ENCODE assay signal across 9 mouse cellular contexts in the genomic region with DNA sequence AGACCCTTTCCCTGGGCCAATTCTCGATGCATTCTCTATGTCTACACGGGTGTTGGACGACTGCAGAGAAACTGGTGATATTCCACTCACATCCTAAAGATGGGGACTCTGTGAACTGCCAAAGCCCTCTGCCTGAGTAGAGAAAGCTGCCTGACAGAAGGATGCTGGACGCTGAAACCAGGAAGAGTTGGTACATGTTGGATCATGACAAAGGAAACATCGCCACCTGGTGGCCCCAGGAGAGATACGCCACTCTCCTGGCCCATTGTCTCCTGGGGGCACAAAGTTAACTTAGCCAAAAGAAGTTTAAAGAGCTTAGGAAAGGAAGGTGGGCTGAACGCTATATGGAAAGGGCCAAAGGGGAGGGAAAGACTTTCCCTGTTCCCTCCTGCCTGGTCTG.
DNase-seq lines count a peak whose midpoint lies in the region; ATAC-seq and TF ChIP-seq lines count a peak whose summit lies in the region.
"Had no signal": no experiment of that assay in that cellular context is flagged by ENCODE, and none has a peak within 500 bp of the region (broad histone marks: within the 10 kb centered on the region; RNA-seq: fewer than 3 reads in every experiment).

No protein-coding gene starts in this region.

- H3K27ac ChIP-seq in hindbrain, embryonic 11.5 days (ENCODE audit: low read depth, low read length) = no peak overlapping the region
- H3K27ac ChIP-seq in hindbrain, embryonic 13.5 days = no peak overlapping the region
- H3K27ac ChIP-seq in intestine, embryonic 14.5 days (ENCODE audit: low read depth) = no peak overlapping the region
- H3K27ac ChIP-seq in stomach, postnatal 0 days (replicated peaks) = no peak overlapping the region
- H3K27ac ChIP-seq: neural tube, embryonic 12.5 days had no signal

- 0 out of 2 replicates have a peak, but pooled peaks cover 2% of the 10 kb centered on the region for H3K4me1 ChIP-seq in hindbrain, embryonic 11.5 days (replicated peaks; ENCODE audit: control insufficient read depth, insufficient read depth, low read length)
- H3K4me1 ChIP-seq in hindbrain, embryonic 13.5 days (replicated peaks) = peaks cover 13% of the 10 kb centered on the region
- 0 out of 2 replicates have a peak, but pooled peaks cover 3% of the 10 kb centered on the region for H3K4me1 ChIP-seq in intestine, embryonic 14.5 days (replicated peaks; ENCODE audit: control insufficient read depth, insufficient read depth, low read length)
- no peaks in the 10 kb centered on the region for H3K4me1 ChIP-seq in stomach, postnatal 0 days (replicated peaks; ENCODE audit: control insufficient read depth, insufficient read depth)

- H3K4me2 ChIP-seq in hindbrain, embryonic 11.5 days (replicated peaks; ENCODE audit: low read depth, low read length) = no peak overlapping the region
- no peak overlapping the region for H3K4me2 ChIP-seq in hindbrain, embryonic 13.5 days
- H3K4me2 ChIP-seq in intestine, embryonic 14.5 days (ENCODE audit: low read length) = no peak overlapping the region
- no peak overlapping the region for H3K4me2 ChIP-seq in stomach, postnatal 0 days (replicated peaks; ENCODE audit: low read depth)
- H3K4me2 ChIP-seq: neural tube, embryonic 12.5 days had no signal

- no peaks in the 10 kb centered on the region for H3K27me3 ChIP-seq in hindbrain, embryonic 11.5 days (ENCODE audit: control insufficient read depth, insufficient read depth, low read length)
- H3K27me3 ChIP-seq in hindbrain, embryonic 13.5 days = peaks cover 35% of the 10 kb centered on the region
- no peaks in the 10 kb centered on the region for H3K27me3 ChIP-seq in intestine, embryonic 14.5 days (replicated peaks; ENCODE audit: control insufficient read depth, insufficient read depth, low read length)
- no peaks in the 10 kb centered on the region for H3K27me3 ChIP-seq in stomach, postnatal 0 days (ENCODE audit: control insufficient read depth, insufficient read depth, low read length)
- H3K27me3 ChIP-seq: neural tube, embryonic 12.5 days had no signal

- H3K4me3 ChIP-seq in hindbrain, embryonic 11.5 days (ENCODE audit: low read depth, low read length) = no peak overlapping the region
- no peak overlapping the region for H3K4me3 ChIP-seq in hindbrain, embryonic 13.5 days
- H3K4me3 ChIP-seq in intestine, embryonic 14.5 days (ENCODE audit: low read depth, low read length) = no peak overlapping the region
- no peak overlapping the region for H3K4me3 ChIP-seq in stomach, postnatal 0 days (ENCODE audit: low read depth, low read length)
- H3K4me3 ChIP-seq: neural tube, embryonic 12.5 days had no signal

- TF ChIP-seq EP300 in stomach, postnatal 0 days (optimal IDR thresholded peaks at IDR 0.05) = no peak

- peak; percentile 94 for TF ChIP-seq CTCF in stomach, postnatal 0 days (IDR thresholded peaks at IDR 0.05; ENCODE audit: low read depth)

- ATAC-seq in hindbrain, embryonic 11.5 days (ENCODE audit: low FRiP score) = no peak
- no peak for ATAC-seq in hindbrain, embryonic 13.5 days (ENCODE audit: low FRiP score)
- ATAC-seq in intestine, embryonic 14.5 days (replicated peaks; ENCODE audit: low FRiP score, low TSS enrichment, low read depth) = no peak
- ATAC-seq in stomach, postnatal 0 days (ENCODE audit: low FRiP score, low TSS enrichment) = 0 out of 2 replicates have a peak, but pooled peaks have one; percentile 53

- H3K9ac ChIP-seq in hindbrain, embryonic 11.5 days (ENCODE audit: low read depth, low read length) = no peak overlapping the region
- H3K9ac ChIP-seq in hindbrain, embryonic 13.5 days = no peak overlapping the region
- H3K9ac ChIP-seq in intestine, embryonic 14.5 days (ENCODE audit: low read length) = no peak overlapping the region
- H3K9ac ChIP-seq in stomach, postnatal 0 days (ENCODE audit: low read length) = no peak overlapping the region
- H3K9ac ChIP-seq: neural tube, embryonic 12.5 days had no signal

- H3K36me3 ChIP-seq in hindbrain, embryonic 11.5 days (ENCODE audit: control insufficient read depth, insufficient read depth, low read length) = no peaks in the 10 kb centered on the region
- H3K36me3 ChIP-seq in hindbrain, embryonic 13.5 days = no peaks in the 10 kb centered on the region
- H3K36me3 ChIP-seq in intestine, embryonic 14.5 days (ENCODE audit: control insufficient read depth, insufficient read depth, low read length) = no peaks in the 10 kb centered on the region
- H3K36me3 ChIP-seq in stomach, postnatal 0 days (ENCODE audit: control insufficient read depth, insufficient read depth, low read length) = no peaks in the 10 kb centered on the region
- H3K36me3 ChIP-seq: neural tube, embryonic 12.5 days had no signal

- intact Hi-C loops in left cerebral cortex, postnatal 10 days (cut with DNase I) = loop anchor here (2.0 to 10.0 kb wide), 4 partner anchors 727 to 1987 kb away; no protein-coding TSS in a partner anchor

- DNase-seq in hindbrain, embryonic 11.5 days (ENCODE audit: low spot score) = peak; percentile 90
- DNase-seq in cerebellum, adult 18-20 months = peak; percentile 82 to 87
- peak; percentile 34 to 71 for DNase-seq in frontal cortex, postnatal 10 days (ENCODE audit: low spot score in 2 of 2)
- DNase-seq in intestine, embryonic 14.5 days (ENCODE audit: low spot score) = peak; percentile 91
- DNase-seq in left cerebral cortex, postnatal 10 days (ENCODE audit: extremely low spot score in 1 of 2, low spot score in 2 of 2) = peak; percentile 68 to 75
- DNase-seq in naive thymus-derived CD4-positive, alpha-beta T cell, adult 2 months (ENCODE audit: low read depth) = peak; percentile 62
- peak; percentile 76 for DNase-seq in stomach, postnatal 0 days (ENCODE audit: low spot score)

- WGBS in hindbrain, embryonic 11.5 days = 20% methylated on average over 7 of the region's 7 CpGs
- WGBS in hindbrain, embryonic 13.5 days = 16% methylated on average over 7 of the region's 7 CpGs
- WGBS in intestine, embryonic 14.5 days = 12% methylated on average over 7 of the region's 7 CpGs
- 10% methylated on average over 7 of the region's 7 CpGs for WGBS in stomach, postnatal 0 days

- H3K9me3 ChIP-seq in hindbrain, embryonic 11.5 days (ENCODE audit: control insufficient read depth, low read length) = no peaks in the 10 kb centered on the region
- no peaks in the 10 kb centered on the region for H3K9me3 ChIP-seq in hindbrain, embryonic 13.5 days
- H3K9me3 ChIP-seq in intestine, embryonic 14.5 days (ENCODE audit: control insufficient read depth, low read length) = no peaks in the 10 kb centered on the region
- no peaks in the 10 kb centered on the region for H3K9me3 ChIP-seq in stomach, postnatal 0 days (ENCODE audit: control insufficient read depth, low read length)
- H3K9me3 ChIP-seq: neural tube, embryonic 12.5 days had no signal
